Mouse (Mus musculus) neural tube, embryonic 14.5 days (tissue): ENCODE results near the gene Casp4. TPM values are rescaled to one million over a fixed set of nuclear protein-coding genes. Genes with fewer than 3 reads are reported as not detected.

Experiments used
- ATAC-seq: fragments of 200-750 bp; cut with Nextera tagmentation; 2 replicates; pipeline ENCODE4 v1.8.0; 2017; ENCODE audit warnings: low read depth, mild to moderate bottlenecking, moderate TSS enrichment, moderate library complexity
- H3K27ac ChIP-seq: fragments of 300-500 bp; sonication (generic); 2 replicates; pipeline ENCODE4 v1.5.1; 2014; ENCODE audit warnings: low read depth, mild to moderate bottlenecking, control low read depth, low read length, moderate library complexity, mixed read lengths
- H3K27me3 ChIP-seq: fragments of 300-500 bp; sonication (generic); 2 replicates; pipeline ENCODE4 v1.6.1; 2014; ENCODE audit warnings: low read length; ENCODE audit not compliant: control insufficient read depth, insufficient read depth
- H3K36me3 ChIP-seq: fragments of 300-500 bp; sonication (generic); 2 replicates; pipeline ENCODE4 v1.6.1; 2014; ENCODE audit warnings: low read length, mixed read lengths; ENCODE audit not compliant: control insufficient read depth, insufficient read depth
- H3K4me1 ChIP-seq: fragments of 300-500 bp; sonication (generic); 2 replicates; pipeline ENCODE4 v1.6.1; 2014; ENCODE audit warnings: low read length; ENCODE audit not compliant: control insufficient read depth, insufficient read depth
- H3K4me2 ChIP-seq: fragments of 300-500 bp; sonication (generic); 2 replicates; pipeline ENCODE4 v1.6.1; 2014; ENCODE audit warnings: mild to moderate bottlenecking, low read depth, low read length, control low read depth
- H3K4me3 ChIP-seq: fragments of 300-500 bp; sonication (generic); 2 replicates; pipeline ENCODE4 v1.5.1; 2014; ENCODE audit warnings: low read depth, low read length, control low read depth, mixed read lengths
- H3K9ac ChIP-seq: fragments of 300-500 bp; sonication (generic); replicated peaks from 2 replicates; pipeline ENCODE4 v1.6.1; 2014; ENCODE audit warnings: low read depth, mild to moderate bottlenecking, control low read depth, low read length, mixed read lengths
- H3K9me3 ChIP-seq: fragments of 300-500 bp; sonication (generic); 2 replicates; pipeline ENCODE4 v1.6.1; 2016; ENCODE audit warnings: low read length; ENCODE audit not compliant: control insufficient read depth
- WGBS: fragments of 180-500 bp; shearing (Covaris S2); extraction: QIAGEN DNeasy Blood & Tissue Kit; methylation state at CpG from one replicate; pipeline ENCODE4 v1.1.7; 2014; 5-methylcytosine and 5-hydroxymethylcytosine counted together
- polyA plus RNA-seq: library from polyadenylated mRNA; unstranded; fragments of >200 nt; fragmentation: Nextera tagmentation; extraction: Ambion mirVana; gene quantifications from 2 replicates; pipeline ENCODE4 v1.2.1, GENCODE M21; 2014

The Casp4 gene
- polyA plus RNA-seq, 1 experiment from 2014 or later, result not detected

DNA sequence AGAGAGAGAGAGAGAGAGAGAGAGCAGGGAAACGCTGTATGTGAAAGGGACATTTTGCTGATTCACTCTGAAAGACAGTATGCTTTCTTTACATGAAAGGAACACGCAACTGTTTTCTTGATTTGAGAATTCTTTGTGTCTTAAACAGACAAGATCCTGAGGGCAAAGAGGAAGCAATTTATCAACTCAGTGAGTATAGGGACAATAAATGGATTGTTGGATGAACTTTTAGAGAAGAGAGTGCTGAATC is 9.6 kb upstream of the Casp4 start:
- 71% methylated on average over 2 of the region's 2 CpGs for WGBS
- no peaks in the 10 kb centered on the region for H3K27me3 ChIP-seq
- no peaks in the 10 kb centered on the region for H3K4me1 ChIP-seq
- no peaks in the 10 kb centered on the region for H3K9me3 ChIP-seq
- H3K9ac ChIP-seq, result no peak overlapping the region
- no peak overlapping the region for H3K4me3 ChIP-seq
- H3K4me2 ChIP-seq, result no peak overlapping the region
- H3K36me3 ChIP-seq, result no peaks in the 10 kb centered on the region
- H3K27ac ChIP-seq, result no peak overlapping the region
- no peak for ATAC-seq

DNA sequence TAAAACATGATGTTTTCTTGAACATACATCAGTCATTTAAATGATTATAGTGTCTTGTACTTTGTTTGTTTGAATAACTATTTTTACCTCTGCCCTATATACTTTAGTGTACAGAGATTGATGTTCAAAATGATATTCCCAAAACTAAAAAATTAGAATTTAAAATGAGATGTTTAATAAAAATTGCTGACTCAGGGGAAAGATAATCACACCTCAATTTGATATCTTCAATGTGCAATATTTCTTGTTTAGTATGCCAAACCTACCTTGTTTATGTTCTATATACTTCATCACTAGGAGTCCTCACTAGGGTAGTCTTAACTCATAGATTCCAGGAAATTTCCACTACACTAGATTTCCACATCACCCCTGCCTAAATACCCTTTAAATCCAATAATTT is 1.5 kb downstream of the Casp4 start:
- Histone ChIP-seq H3K27me3 (no peaks in the 10 kb centered on the region), H3K36me3 (no peaks in the 10 kb centered on the region), H3K27ac (no peak overlapping the region), H3K4me2 (no peak overlapping the region), H3K9ac (no peak overlapping the region), H3K9me3 (no peaks in the 10 kb centered on the region), H3K4me1 (no peaks in the 10 kb centered on the region), H3K4me3 (no peak overlapping the region)
- ATAC-seq, result no peak

- ATAC-seq, result no peak
- H3K27me3 ChIP-seq, result no peaks in the 10 kb centered on the region
- H3K9ac ChIP-seq, result no peak overlapping the region
- no peaks in the 10 kb centered on the region for H3K9me3 ChIP-seq
- H3K4me2 ChIP-seq, result no peak overlapping the region
- H3K27ac ChIP-seq, result no peak overlapping the region
- H3K4me1 ChIP-seq, result no peaks in the 10 kb centered on the region
- 75% methylated on average over 4 of the region's 4 CpGs for WGBS
- H3K36me3 ChIP-seq, result no peaks in the 10 kb centered on the region
- H3K4me3 ChIP-seq, result no peak overlapping the region
These were observed 2.8 kb downstream of the Casp4 start for GRCm38 (mm10) chr9:5311435-5311834.

- ATAC-seq, result no peak
- no peak overlapping the region for H3K27ac ChIP-seq
- no peak overlapping the region for H3K4me2 ChIP-seq
- no peaks in the 10 kb centered on the region for H3K36me3 ChIP-seq
- no peak overlapping the region for H3K9ac ChIP-seq
- H3K4me1 ChIP-seq, result no peaks in the 10 kb centered on the region
- H3K9me3 ChIP-seq, result no peaks in the 10 kb centered on the region
- WGBS, result 90% methylated on average over 3 of the region's 3 CpGs
- no peak overlapping the region for H3K4me3 ChIP-seq
- H3K27me3 ChIP-seq, result no peaks in the 10 kb centered on the region
These were observed 19.6 kb downstream of the Casp4 start for GRCm38 (mm10) chr9:5328204-5328603.

GRCm38 (mm10) chr9:5332441-5332840 is 23.8 kb downstream of the Casp4 start:
- Histone ChIP-seq H3K27me3 (no peaks in the 10 kb centered on the region), H3K9ac (no peak overlapping the region), H3K36me3 (no peaks in the 10 kb centered on the region), H3K9me3 (no peaks in the 10 kb centered on the region), H3K4me1 (no peaks in the 10 kb centered on the region), H3K4me2 (no peak overlapping the region), H3K4me3 (no peak overlapping the region), H3K27ac (no peak overlapping the region)
- ATAC-seq, result no peak

DNA sequence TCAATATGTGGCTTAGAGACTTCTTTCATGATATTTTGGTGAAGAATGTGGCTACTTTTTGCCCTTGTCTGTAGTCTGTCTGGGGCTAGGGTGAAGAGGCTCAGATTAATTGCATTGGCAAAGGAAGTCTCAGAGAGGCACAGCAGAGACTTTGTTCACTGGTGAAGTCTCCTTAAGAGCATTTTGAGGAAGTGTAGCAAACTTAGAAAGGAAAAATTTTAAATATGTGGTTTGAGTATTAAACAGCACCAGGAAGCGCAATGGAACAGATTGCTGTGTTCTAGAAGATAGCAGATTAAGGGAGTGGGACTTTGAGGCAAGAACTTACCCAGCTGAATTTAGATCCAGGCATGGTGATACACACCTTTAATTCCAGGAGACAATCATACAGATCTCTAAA is 24.8 kb downstream of the Casp4 start:
- H3K27ac ChIP-seq, result no peak overlapping the region
- no peak for ATAC-seq
- no peak overlapping the region for H3K4me2 ChIP-seq
- no peaks in the 10 kb centered on the region for H3K9me3 ChIP-seq
- no peak overlapping the region for H3K9ac ChIP-seq
- H3K4me1 ChIP-seq, result no peaks in the 10 kb centered on the region
- 88% methylated on average over 1 of the region's 1 CpGs for WGBS
- H3K4me3 ChIP-seq, result no peak overlapping the region
- H3K27me3 ChIP-seq, result no peaks in the 10 kb centered on the region
- no peaks in the 10 kb centered on the region for H3K36me3 ChIP-seq

DNA sequence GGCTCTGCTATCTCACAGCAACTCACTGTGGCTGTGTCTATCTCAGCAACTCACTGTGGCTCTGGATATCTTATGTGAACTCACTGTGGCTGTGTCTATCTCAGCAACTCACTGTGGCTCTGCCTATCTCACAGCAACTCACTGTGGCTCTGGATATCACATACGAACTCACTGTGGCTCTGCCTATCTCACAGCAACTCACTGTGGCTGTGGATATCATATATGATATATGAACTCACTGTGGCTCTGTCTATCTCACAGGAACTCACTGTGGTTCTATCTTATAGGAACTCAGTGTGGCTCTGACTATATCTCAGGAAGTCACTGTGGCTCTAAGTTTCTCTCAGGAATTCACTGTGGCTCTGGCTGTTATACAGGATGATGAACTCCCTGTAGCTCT is 34.5 kb downstream of the Casp4 start:
- no peaks in the 10 kb centered on the region for H3K4me1 ChIP-seq
- no peak for ATAC-seq
- WGBS, result 89% methylated on average over 1 of the region's 1 CpGs
- H3K27ac ChIP-seq, result no peak overlapping the region
- no peak overlapping the region for H3K4me2 ChIP-seq
- H3K9me3 ChIP-seq, result no peaks in the 10 kb centered on the region
- H3K27me3 ChIP-seq, result no peaks in the 10 kb centered on the region
- no peaks in the 10 kb centered on the region for H3K36me3 ChIP-seq
- H3K9ac ChIP-seq, result no peak overlapping the region
- no peak overlapping the region for H3K4me3 ChIP-seq

GRCm38 (mm10) chr9:5344090-5344489 is 35.5 kb downstream of the Casp4 start:
- Histone ChIP-seq H3K9ac (no peak overlapping the region), H3K36me3 (no peaks in the 10 kb centered on the region), H3K27me3 (no peaks in the 10 kb centered on the region), H3K4me3 (no peak overlapping the region), H3K4me1 (no peaks in the 10 kb centered on the region), H3K4me2 (no peak overlapping the region), H3K9me3 (no peaks in the 10 kb centered on the region), H3K27ac (no peak overlapping the region)
- no peak for ATAC-seq
- 90% methylated on average over 4 of the region's 4 CpGs for WGBS

DNA sequence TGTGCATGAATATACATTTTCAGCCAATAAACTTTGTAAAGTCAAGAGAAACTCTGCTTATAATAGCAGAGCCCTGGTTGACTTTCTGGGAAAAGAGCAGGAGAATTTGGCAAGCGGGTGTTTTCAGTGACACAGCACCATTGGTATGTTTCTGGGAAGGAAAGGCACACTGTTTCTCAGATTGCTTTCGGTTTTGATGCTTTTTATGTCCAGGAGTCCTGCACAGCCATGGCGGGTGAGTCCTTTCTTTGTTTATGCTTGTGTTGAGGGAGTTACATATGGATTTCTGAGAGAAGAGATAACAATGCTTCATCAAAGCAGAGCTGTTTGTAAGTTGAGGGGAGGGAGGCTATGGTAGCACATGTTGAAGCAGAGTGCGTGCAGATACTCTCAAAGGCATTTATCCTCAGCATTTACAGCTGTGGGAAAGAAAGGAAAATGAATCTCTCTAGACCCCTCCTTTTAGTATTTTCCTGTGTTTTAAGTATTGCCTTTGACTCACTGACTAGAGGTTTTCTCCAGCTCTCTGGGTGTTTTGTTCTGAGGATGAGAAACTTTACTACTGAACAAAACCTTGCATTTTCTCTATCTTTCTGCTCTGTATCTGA is 36.8 kb downstream of the Casp4 start, which contains the start of gene Casp12:
Casp12 (plus strand) TSS at position 140 of the 608 bp plus-strand sequence.
- 76% methylated on average over 4 of the region's 4 CpGs for whole genome bisulfite sequencing
- Histone ChIP-seq H3K9ac (no peak within 1 kb of the TSS), H3K4me1 (no peaks in the 10 kb centered on the region), H3K4me3 (no peak within 1 kb of the TSS), H3K4me2 (no peak within 1 kb of the TSS), H3K9me3 (no peaks in the 10 kb centered on the region), H3K27ac (no peak within 1 kb of the TSS), H3K27me3 (no peaks in the 10 kb centered on the region), H3K36me3 (no peaks in the 10 kb centered on the region)
- ATAC-seq, result no peak

- H3K27ac ChIP-seq, result no peak overlapping the region
- no peak overlapping the region for H3K4me2 ChIP-seq
- 91% methylated on average over 4 of the region's 4 CpGs for WGBS
- H3K4me3 ChIP-seq, result no peak overlapping the region
- no peak overlapping the region for H3K9ac ChIP-seq
- no peaks in the 10 kb centered on the region for H3K36me3 ChIP-seq
- no peak for ATAC-seq
- no peaks in the 10 kb centered on the region for H3K4me1 ChIP-seq
- no peaks in the 10 kb centered on the region for H3K27me3 ChIP-seq
- no peaks in the 10 kb centered on the region for H3K9me3 ChIP-seq
These were observed 38.8 kb downstream of the Casp4 start for GRCm38 (mm10) chr9:5347381-5347780.
